Mouse (Mus musculus): ENCODE measurements around the gene Pacsin2. TPM values are rescaled to one million over a fixed set of nuclear protein-coding genes. Genes with fewer than 3 reads are reported as not detected.
A peak's percentile ranks its signal among the peaks of the same experiment; 100 is the strongest.

Pacsin2 gene
- polyA plus RNA-seq, 1 experiment: 73.5 TPM

GRCm38 (mm10) chr15:83489471-83489870 is 25.1 kb upstream of the Pacsin2 start:
- H3K36me3 ChIP-seq (ENCODE audit: control insufficient read depth, insufficient read depth, low read length): no peaks in the 10 kb centered on the region
- 93% methylated on average over 20 of the region's 20 CpGs for WGBS
- TF ChIP-seq POLR2A (IDR thresholded peaks at IDR 0.05; ENCODE audit: low read depth, low read length) (no peak), CTCF (IDR thresholded peaks at IDR 0.05; ENCODE audit: extremely low read depth, insufficient read length, insufficient replicate concordance, low read depth, low read length) (no peak)
- no peaks in the 10 kb centered on the region for H3K27me3 ChIP-seq (ENCODE audit: control insufficient read depth, insufficient read depth, low read length)
- no peak overlapping the region for H3K4me3 ChIP-seq (ENCODE audit: low read depth, low read length)
- no peak overlapping the region for H3K27ac ChIP-seq (ENCODE audit: insufficient read depth, low read depth, low read length)
- no peaks in the 10 kb centered on the region for H3K4me1 ChIP-seq (ENCODE audit: control insufficient read depth, insufficient read depth, insufficient read length, low read length)

- no peaks in the 10 kb centered on the region for H3K4me1 ChIP-seq (ENCODE audit: control insufficient read depth, insufficient read depth, insufficient read length, low read length)
- H3K36me3 ChIP-seq (ENCODE audit: control insufficient read depth, insufficient read depth, low read length): no peaks in the 10 kb centered on the region
- no peak overlapping the region for H3K4me3 ChIP-seq (ENCODE audit: low read depth, low read length)
- WGBS: 82% methylated on average over 9 of the region's 9 CpGs
- TF ChIP-seq CTCF (IDR thresholded peaks at IDR 0.05; ENCODE audit: extremely low read depth, insufficient read length, insufficient replicate concordance, low read depth, low read length): no peak
- TF ChIP-seq POLR2A (IDR thresholded peaks at IDR 0.05; ENCODE audit: low read depth, low read length): no peak
- no peak overlapping the region for H3K27ac ChIP-seq (ENCODE audit: insufficient read depth, low read depth, low read length)
- H3K27me3 ChIP-seq (ENCODE audit: control insufficient read depth, insufficient read depth, low read length): no peaks in the 10 kb centered on the region
Observed at GRCm38 (mm10) chr15:83487477-83488115, 23.2 kb upstream of the Pacsin2 start.

GRCm38 (mm10) chr15:83484311-83484710 is 19.9 kb upstream of the Pacsin2 start:
- H3K27me3 ChIP-seq (ENCODE audit: control insufficient read depth, insufficient read depth, low read length): no peaks in the 10 kb centered on the region
- 95% methylated on average over 10 of the region's 10 CpGs for WGBS
- H3K4me3 ChIP-seq (ENCODE audit: low read depth, low read length): no peak overlapping the region
- no peak for TF ChIP-seq POLR2A (IDR thresholded peaks at IDR 0.05; ENCODE audit: low read depth, low read length)
- no peak for TF ChIP-seq CTCF (IDR thresholded peaks at IDR 0.05; ENCODE audit: extremely low read depth, insufficient read length, insufficient replicate concordance, low read depth, low read length)
- no peaks in the 10 kb centered on the region; the same call in 1 of the 2 replicates for H3K4me1 ChIP-seq (ENCODE audit: control insufficient read depth, insufficient read depth, insufficient read length, low read length)
- no peaks in the 10 kb centered on the region for H3K36me3 ChIP-seq (ENCODE audit: control insufficient read depth, insufficient read depth, low read length)
- no peak overlapping the region for H3K27ac ChIP-seq (ENCODE audit: insufficient read depth, low read depth, low read length)

GRCm38 (mm10) chr15:83483482-83483881 is 19.1 kb upstream of the Pacsin2 start:
- H3K36me3 ChIP-seq (ENCODE audit: control insufficient read depth, insufficient read depth, low read length): no peaks in the 10 kb centered on the region
- H3K4me1 ChIP-seq (ENCODE audit: control insufficient read depth, insufficient read depth, insufficient read length, low read length): no peaks in the 10 kb centered on the region; the same call in 1 of the 2 replicates
- no peak overlapping the region for H3K27ac ChIP-seq (ENCODE audit: insufficient read depth, low read depth, low read length)
- no peaks in the 10 kb centered on the region for H3K27me3 ChIP-seq (ENCODE audit: control insufficient read depth, insufficient read depth, low read length)
- WGBS: 12% methylated on average over 2 of the region's 2 CpGs
- H3K4me3 ChIP-seq (ENCODE audit: low read depth, low read length): no peak overlapping the region
- TF ChIP-seq CTCF (IDR thresholded peaks at IDR 0.05; ENCODE audit: extremely low read depth, insufficient read length, insufficient replicate concordance, low read depth, low read length) (peak; percentile 66; the same call in 1 of the 2 replicates), POLR2A (IDR thresholded peaks at IDR 0.05; ENCODE audit: low read depth, low read length) (no peak)

- Histone ChIP-seq H3K4me3 (ENCODE audit: low read depth, low read length) (no peak overlapping the region), H3K27ac (ENCODE audit: insufficient read depth, low read depth, low read length) (no peak overlapping the region), H3K36me3 (ENCODE audit: control insufficient read depth, insufficient read depth, low read length) (no peaks in the 10 kb centered on the region), H3K27me3 (ENCODE audit: control insufficient read depth, insufficient read depth, low read length) (no peaks in the 10 kb centered on the region), H3K4me1 (ENCODE audit: control insufficient read depth, insufficient read depth, insufficient read length, low read length) (no peaks in the 10 kb centered on the region; the same call in 1 of the 2 replicates)
- TF ChIP-seq CTCF (IDR thresholded peaks at IDR 0.05; ENCODE audit: extremely low read depth, insufficient read length, insufficient replicate concordance, low read depth, low read length) (no peak), POLR2A (IDR thresholded peaks at IDR 0.05; ENCODE audit: low read depth, low read length) (no peak)
- 75% methylated on average over 8 of the region's 8 CpGs for WGBS
Observed at GRCm38 (mm10) chr15:83482645-83483224, 18.3 kb upstream of the Pacsin2 start.

- Histone ChIP-seq H3K27me3 (ENCODE audit: control insufficient read depth, insufficient read depth, low read length) (no peaks in the 10 kb centered on the region), H3K27ac (ENCODE audit: insufficient read depth, low read depth, low read length) (no peak overlapping the region), H3K4me3 (ENCODE audit: low read depth, low read length) (no peak overlapping the region), H3K36me3 (ENCODE audit: control insufficient read depth, insufficient read depth, low read length) (no peaks in the 10 kb centered on the region), H3K4me1 (ENCODE audit: control insufficient read depth, insufficient read depth, insufficient read length, low read length) (no peaks in the 10 kb centered on the region; the same call in 1 of the 2 replicates)
- no peak for TF ChIP-seq POLR2A (IDR thresholded peaks at IDR 0.05; ENCODE audit: low read depth, low read length)
- no peak for TF ChIP-seq CTCF (IDR thresholded peaks at IDR 0.05; ENCODE audit: extremely low read depth, insufficient read length, insufficient replicate concordance, low read depth, low read length)
- 77% methylated on average over 10 of the region's 10 CpGs for WGBS
Observed at GRCm38 (mm10) chr15:83481236-83481780, 16.9 kb upstream of the Pacsin2 start.

GRCm38 (mm10) chr15:83479818-83480217 is 15.4 kb upstream of the Pacsin2 start:
- H3K36me3 ChIP-seq (ENCODE audit: control insufficient read depth, insufficient read depth, low read length): no peaks in the 10 kb centered on the region
- TF ChIP-seq POLR2A (IDR thresholded peaks at IDR 0.05; ENCODE audit: low read depth, low read length): no peak
- TF ChIP-seq CTCF (IDR thresholded peaks at IDR 0.05; ENCODE audit: extremely low read depth, insufficient read length, insufficient replicate concordance, low read depth, low read length): no peak
- H3K27me3 ChIP-seq (ENCODE audit: control insufficient read depth, insufficient read depth, low read length): no peaks in the 10 kb centered on the region
- H3K4me3 ChIP-seq (ENCODE audit: low read depth, low read length): no peak overlapping the region
- H3K27ac ChIP-seq (ENCODE audit: insufficient read depth, low read depth, low read length): no peak overlapping the region
- H3K4me1 ChIP-seq (ENCODE audit: control insufficient read depth, insufficient read depth, insufficient read length, low read length): peaks cover 6% of the 10 kb centered on the region
- 73% methylated on average over 4 of the region's 4 CpGs for WGBS
